Mouse (Mus musculus) megakaryocyte-erythroid progenitor cell, adult 5-6 weeks (primary cell): ENCODE data around the gene Gnaq. TPM values are rescaled to one million over a fixed set of nuclear protein-coding genes. Genes with fewer than 3 reads are reported as not detected.

Experiments
- ATAC-seq: replicated peaks from 2 replicates; pipeline ENCODE4 v1.8.0; 2016; ENCODE audit warnings: mild to moderate bottlenecking, inconsistent platforms; ENCODE audit not compliant: severe bottlenecking, poor library complexity, low FRiP score, low TSS enrichment
- total RNA-seq, 2 experiments: library from RNA; stranded (forward) in 1 of 2; stranded (reverse) in 1 of 2; fragments of 200-1000, 215-1000 nt in 1 of 2; fragments of >200 nt in 1 of 2; fragmentation: Nextera tagmentation in 1 of 2; gene quantifications; 2 replicates each; pipeline ENCODE4 v1.2.3; 2014 to 2017

Gnaq gene
- total RNA-seq, 2 experiments from 2014 or later = 6.2 to 20.8 TPM

DNA sequence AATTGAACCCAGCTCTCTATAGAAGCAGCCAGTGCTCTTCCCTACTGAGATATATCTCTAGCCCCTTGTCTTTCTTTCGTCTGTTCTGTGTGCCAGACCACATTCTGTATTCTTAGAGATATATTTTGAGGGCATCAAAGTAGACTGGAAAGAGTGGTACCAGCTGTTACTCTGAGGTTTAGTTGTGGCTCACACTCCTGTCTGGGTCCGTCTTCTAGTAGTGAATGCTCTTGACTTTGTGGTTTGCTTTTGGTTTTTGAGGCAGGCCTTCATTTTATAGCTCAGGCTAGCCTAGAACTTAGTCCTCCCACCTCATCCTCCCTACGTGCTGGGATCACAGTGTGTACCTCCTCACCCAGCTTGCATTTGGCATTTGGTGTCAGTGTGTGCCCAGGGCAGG lies 54.4 kb downstream of the Gnaq start:
- ATAC-seq = no peak

DNA sequence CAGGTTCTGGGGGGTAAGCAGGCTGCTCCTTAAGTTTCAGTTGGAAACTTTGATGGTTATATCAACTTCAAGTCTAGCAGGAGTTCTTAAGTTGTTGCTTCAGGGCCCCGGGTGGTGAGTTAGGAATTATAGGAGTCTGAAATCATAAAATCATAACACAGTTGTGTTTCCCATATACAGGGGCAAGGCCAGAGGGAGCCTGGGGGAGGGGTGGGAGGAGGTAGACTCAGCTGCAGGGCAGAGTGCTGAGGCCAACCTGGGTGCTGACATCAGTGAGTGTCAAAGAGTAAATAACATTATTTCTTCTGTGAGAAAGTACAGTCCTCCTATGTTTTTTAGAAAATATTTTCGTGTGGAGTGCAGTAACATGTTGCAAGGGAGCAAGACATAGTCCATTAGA lies 55.3 kb downstream of the Gnaq start:
- ATAC-seq = no peak

DNA sequence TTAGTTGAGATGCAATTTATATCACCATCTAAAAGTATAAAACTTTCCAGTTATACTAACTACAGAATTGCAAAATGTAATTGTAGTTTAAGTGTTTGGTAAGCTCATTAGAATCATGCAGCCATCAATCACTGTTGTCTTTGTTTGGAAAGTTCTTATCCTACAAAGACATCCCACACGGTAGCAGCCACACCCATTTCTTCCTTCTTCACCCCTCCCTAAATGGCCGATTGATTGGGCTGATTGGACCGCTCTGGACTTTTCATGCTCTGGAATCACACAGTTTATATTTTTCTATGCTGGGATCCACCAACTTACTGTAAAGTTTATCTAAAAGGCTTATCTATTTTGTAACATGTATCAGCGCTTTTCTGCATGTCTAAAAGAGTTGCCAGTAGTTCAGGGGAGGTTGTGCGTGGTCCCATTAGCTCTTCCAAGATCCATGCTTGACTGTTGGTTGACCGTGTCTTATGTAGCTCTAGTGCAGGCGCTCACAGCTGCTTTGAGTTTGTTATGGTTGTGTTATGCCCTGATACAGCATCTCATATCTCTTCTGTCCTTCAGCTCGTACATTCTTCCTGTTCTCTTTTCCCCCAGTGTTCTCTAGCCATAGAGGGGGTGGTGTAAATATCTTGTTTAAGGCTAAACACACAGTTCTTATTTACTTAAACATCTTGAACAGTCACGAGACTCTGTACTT lies 56.6 kb downstream of the Gnaq start:
- ATAC-seq = peak; percentile 83

DNA sequence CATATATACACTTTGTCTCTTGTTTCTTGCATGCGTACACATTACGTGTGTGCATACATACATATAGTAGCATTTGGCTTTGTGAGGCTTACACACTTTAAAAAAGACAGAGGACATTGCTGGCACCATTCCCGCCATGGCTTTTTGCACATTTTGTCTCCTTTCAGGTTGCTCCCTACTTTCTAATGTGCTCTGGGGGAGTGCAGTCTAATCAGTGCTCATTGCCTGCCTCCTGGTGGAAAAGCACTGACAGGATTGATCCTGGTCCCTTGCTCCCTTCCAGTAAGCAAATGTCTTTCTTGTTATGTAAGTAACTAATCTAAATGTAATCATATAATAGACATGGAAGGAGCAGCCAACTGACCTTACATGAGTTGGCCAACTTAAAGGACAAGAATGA lies 65.5 kb downstream of the Gnaq start:
- no peak for ATAC-seq

DNA sequence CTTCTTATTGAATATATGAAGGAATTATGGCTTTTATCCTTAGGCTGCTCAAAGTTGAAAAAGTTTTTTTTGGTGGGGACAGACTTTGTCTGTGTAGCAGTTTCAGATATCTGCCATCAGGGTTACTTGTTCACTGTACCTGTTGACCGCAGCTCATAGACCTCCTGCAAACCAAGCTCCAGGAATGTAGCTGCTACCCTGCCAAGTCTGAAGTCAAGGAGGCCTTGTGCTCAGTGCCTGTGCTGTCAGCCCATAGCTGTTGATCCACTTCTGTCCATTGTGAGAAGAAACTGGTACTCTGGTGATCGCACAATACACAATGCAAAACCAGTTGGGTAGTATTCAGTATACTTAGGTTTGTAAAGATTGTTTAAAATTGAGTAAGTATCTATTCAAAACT lies 68.7 kb downstream of the Gnaq start:
- ATAC-seq = no peak

DNA sequence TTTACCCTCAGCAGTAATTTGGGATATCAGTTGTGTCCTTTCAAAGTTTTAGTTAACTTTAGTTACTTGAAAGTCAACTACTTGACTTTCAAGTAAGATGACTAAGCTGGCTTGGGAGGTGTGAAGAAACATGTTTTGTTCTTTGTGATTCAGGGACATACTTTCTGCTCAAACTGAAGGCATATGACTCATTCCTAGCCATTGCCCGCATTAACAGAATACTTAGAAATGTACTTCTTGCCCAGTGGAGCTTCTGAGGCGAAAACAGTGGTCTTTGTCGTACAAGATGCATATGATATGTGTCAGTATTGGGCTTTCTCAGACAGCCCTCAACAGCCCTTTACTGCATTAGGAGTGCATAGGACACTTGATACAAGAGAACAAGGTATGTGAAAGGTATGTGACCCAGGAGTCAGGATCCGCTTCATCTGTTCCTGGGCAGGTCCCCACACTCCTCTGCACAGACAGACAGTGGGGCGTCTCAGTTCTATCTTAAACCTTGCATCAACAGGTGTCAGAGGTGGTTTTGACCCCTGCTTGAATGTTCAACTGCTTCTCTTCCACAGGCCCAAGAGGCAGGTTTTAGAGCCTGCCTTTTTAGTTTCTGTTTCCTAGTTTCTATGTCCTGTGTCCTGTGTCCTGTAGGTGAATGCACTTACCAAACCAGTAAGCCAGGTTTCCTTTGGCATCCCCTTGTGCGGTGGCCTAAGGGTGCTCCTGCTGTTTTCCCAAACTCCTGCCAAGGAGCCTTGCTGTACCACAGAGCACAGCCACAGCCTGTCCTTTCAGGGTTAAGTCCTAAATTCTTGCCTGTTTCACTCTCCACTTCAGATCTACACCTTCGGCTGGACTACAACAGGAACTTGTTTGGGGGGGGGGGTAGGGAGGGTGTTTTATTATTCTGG lies 72.4 kb downstream of the Gnaq start:
- no peak for ATAC-seq

DNA sequence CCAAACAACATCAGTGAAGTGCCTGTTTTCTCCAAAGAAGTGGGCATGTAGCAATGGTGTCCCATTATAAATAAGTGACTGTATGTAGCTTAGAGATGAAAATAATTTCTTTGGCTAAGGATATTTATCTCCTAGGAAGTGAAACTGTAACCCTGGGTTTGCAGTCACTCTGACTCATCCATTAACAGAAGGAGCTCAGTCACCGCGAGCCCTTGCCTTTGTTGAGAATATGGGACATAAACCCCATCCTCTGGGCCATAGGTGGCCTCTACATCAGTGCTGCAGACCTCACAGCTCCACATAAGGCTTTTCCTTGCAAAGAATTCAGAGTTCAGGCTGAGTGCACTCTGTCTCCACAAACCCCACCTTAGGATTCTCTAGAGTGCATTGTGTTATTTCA lies 77.0 kb downstream of the Gnaq start:
- no peak for ATAC-seq

DNA sequence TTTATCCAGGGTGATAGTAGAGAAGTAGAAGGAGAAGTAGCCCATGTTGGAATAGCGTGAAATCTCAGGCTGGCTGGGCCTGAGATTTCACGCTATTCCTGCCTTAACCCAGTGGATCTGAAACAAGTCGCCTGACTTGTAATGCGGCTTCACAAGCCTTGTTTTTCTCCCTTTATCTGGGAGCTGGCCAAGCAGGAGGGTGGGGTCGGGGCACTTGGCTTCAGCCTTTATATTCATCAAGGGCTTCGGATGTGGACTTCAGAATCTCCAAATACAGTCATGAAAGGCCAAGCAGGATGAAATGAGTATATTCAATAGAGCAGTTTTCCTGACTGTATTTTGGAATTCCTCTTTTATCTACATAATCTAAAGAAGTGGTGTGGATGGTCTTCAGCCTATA lies 82.3 kb downstream of the Gnaq start:
- no peak for ATAC-seq

DNA sequence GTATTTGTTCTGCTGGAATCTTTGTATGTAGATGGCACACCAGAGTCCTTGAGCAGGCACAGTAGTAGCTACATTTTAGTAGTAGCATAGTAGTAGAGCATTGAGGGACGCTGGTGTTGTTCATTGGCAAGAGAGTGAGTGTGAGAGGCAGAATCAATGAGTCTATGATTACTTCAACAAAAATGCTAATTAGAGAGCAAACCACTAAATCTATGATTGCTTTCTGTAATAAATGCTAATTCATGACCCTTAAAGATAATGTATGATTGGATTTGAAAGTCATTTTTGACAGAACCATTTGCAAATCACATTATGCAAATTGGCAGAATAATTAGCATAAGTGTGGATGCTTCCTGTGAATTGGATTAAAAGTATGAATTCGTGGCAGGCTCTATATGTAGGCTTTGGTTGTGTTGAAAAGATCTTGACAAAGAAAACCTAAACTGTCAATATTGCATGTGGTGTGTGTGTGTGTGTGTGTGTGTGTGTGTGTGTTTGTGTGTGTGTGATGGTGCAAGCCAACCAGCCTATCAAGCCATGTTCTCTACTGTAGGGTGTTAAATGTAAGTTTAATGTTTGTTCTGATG lies 82.9 kb downstream of the Gnaq start:
- no peak for ATAC-seq

DNA sequence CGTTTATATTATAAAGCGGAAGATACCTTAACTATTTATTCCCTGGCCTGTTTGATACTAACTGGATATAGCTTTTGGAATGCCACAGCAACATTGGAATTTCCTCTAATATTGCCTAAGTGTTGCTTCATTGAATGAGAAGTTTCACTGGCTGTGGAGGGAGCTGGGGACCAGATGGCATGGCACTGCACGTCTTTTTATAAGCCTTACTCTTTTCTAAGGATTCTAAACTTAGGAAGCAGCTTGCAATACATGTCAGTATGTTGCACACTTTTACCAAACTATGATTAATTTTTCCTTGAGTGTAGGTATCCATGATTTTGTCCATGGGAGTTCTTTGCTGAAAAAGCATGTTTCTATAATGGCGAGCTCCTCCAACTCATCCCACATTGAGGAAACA lies 87.3 kb downstream of the Gnaq start:
- ATAC-seq = no peak

DNA sequence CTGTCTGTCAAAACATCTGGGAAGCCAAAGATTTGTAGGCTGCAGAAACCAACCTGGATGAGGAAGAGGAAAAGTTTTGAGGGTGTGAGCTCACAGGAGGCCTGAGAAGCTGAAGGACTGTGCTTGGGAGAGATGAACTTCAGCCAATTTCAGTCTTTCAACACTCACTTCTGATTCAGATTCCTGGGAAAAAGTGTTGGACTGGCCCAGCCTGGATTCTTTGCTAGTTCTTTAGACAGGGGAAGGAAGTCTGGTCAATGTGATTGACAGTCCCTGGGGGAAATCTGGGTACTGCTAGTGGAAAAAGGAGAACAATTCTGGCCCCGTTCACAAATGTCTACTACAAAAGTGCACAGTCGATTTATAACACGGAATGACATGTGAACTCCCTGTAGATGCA lies 89.9 kb downstream of the Gnaq start:
- ATAC-seq = no peak

DNA sequence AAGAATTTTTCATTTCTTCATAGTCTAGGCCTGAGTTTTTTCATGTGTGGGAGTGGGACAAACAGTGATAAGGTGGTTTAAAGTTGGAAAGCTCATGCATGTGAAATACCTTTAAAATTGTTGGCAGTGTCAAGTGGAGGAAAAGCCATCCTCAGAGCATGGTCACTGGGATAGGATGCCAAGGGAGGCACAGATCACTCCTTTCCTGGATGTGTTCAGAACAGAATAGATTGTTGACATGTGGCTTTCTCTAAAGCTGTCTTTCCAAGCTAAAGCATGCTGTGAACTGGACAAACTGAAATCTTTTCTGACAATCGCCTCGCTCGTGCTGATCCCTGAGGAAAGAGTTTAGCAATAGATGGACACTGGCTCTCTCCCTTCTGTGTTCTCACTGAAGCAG lies 90.5 kb downstream of the Gnaq start:
- no peak for ATAC-seq

DNA sequence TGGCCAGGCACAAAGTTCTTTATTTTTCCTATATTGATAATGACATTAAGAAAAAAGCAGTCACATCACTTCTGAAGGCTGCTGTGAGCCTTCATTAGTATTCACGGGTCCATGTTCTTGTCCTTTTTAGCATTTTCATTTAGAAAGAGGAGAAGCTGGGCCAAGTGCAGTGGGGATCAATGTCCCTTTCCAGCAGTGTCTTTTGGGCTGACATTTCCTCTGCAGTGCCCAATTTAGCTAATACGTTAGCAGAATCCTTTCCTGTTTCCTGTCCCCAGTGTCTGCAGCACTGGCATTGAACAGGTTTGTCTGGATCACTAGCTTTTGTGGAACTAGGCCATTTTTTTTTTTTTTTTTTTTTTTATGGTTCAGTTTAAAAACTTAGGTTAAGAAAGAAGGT lies 92.2 kb downstream of the Gnaq start:
- ATAC-seq = no peak

DNA sequence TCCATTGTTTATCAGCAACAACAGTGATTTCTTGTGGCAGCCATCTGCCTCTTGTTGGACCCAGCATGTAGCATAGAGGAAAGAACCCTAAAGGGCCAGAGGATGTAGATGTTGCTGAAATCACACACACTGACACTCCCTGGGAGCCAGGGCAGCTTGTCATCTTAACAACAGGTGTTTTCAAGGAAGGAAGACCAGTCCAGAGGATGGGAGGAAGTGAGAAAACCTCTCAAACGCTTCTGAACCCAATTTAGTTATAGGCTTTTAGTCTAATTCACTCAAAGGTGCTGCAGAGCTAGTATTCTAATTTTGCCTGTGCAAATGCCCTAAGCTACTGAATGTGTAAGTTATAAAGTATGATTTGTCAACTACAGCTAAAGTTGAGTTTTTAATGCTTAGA lies 99.0 kb downstream of the Gnaq start:
- no peak for ATAC-seq

DNA sequence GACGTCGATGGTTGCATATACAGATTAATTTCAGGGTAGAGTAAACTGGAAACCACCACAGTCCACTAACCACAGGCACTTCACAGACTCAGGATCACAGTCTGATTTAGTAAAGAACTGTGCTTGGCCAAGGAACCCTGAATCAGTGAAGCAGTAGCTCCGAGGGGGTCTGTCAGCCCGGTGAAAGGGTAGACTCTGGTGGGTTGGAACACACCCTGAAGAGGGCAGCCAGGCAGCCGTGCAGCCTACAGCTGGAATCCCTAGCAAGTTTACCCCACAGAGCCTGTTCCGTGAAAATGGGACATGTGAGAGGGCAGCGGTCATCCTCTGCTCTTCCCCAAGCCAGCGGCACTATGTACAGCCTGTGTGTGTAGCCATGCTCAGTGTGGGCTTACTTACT lies 103.0 kb downstream of the Gnaq start:
- no peak for ATAC-seq

DNA sequence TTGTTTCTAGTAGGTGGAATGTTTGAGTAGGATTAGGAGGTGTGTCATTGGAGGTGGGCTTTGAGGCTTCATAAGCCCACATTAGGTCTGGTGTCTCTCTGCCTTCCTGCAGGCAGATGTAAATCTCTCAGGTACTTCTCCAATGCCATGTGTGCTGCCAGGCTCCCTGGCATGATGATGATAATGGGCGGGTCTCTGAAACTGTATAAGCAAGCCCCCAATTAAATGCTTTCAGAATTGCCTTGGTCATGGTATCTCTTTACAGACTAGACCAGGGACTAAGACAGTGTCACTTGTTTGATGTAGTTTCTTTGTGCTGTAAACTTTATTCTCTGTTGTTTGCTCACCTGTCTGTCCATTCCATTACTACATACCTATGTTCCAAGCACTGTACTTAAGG lies 104.4 kb downstream of the Gnaq start:
- ATAC-seq = no peak

DNA sequence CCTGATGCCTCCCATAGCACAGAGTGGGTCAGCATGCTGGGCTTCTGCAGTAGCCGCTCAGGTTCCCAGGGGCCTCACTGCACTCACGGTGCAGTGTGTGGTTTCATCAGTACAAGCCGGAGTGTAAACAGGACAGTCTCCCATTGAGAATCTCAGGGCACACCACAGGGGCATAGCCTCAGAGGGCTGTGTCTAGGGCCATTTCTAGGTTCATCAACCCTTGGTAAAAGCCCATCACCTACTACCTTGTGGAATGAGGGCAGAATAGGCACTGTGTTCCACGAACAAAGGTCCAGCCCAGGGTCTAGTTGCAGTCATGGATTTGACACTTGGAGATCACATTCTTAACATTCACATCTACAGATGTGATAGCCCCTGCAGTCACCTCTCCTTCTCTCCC lies 105.4 kb downstream of the Gnaq start:
- ATAC-seq = no peak

DNA sequence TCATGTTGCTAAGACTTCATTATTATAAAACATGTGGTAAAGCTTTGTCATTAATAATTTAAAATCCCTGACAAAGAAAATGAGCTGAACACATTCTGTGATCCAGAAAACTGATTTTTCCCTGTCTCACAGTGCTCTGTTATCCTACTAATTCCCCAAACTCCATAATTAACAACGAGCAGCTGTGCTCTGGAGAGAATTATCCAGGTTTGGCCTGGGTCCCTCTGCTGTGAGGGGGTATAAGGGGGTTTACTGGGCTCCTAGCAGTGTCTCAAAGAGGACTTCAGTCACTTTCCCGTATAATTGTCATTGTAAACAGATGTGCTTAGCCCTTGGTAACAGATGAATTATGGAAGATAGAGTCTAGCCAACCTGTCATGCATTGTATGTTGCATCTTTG lies 105.9 kb downstream of the Gnaq start:
- ATAC-seq = no peak

DNA sequence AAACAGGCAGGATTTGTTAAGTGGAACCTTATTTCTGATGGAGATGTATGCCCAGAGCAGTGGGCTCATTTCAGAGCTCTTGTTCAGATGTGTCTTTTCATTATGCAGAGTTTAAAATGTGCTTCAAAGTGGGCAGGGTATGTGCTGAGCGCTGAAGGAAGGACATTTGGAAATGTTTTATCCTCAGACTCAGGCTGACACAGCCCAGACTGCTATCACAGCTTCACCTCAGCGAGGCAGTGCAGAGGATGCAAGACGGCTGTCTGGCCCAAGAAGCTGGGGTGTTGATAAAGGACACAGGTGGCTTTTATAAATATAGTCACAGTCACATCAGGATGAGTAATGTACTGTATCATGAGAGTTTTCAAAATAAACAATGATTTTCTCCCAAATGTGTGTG lies 110.1 kb downstream of the Gnaq start:
- no peak for ATAC-seq

DNA sequence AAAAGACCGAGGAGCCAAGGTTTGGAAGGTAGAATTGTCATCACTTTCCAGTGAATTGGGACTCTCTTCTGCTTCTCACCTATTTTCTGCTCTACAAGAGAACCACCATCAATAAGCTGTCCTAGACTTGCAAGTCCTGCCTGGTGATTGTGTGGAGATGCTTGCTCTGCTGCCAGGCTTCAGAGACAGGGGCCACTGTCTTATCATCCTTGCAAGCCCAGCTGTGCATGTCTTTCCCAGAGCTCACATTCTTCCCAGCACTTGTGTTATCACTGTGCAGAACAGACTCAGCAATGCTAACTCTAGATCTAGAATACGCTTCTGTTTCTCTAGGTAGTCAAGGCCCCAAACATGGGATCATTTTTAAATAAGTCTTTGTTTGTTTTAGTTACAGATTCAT lies 116.4 kb downstream of the Gnaq start:
- 0 out of 2 replicates have a peak, but pooled peaks have one; percentile 52 for ATAC-seq

DNA sequence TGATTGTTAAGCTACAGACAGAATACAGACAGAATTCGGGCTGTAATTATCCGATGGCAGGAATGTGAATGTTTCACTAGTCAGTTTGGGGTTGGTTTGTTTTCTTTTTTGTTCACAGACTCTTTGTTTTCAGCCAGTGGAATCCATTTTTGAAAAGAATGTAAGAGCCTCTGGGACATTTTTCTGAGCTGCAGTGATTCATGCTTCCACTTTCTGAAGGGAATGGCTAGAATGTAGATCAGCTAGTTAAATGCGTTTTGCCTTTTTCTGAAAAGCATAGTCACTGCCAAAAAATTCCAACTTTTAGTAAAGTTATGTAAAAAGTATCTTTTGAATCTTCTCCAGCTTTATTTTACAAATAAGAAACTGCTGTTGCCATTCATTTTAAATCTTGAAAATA lies 118.3 kb downstream of the Gnaq start:
- no peak for ATAC-seq
